Mouse (Mus musculus): Measurements from ENCODE around the gene Serac1. TPM values are rescaled to one million over a fixed set of nuclear protein-coding genes. Genes with fewer than 3 reads are reported as not detected.

Gene Serac1
- polyA plus RNA-seq, 1 experiment from 2014 or later, result 5.3 TPM

GRCm38 (mm10) chr17:6016213-6016780 lies 63.2 kb downstream of the Serac1 start:
- H3K27me3 ChIP-seq (replicated peaks), result no peaks in the 10 kb centered on the region
- H3K4me1 ChIP-seq (replicated peaks), result peaks cover 13% of the 10 kb centered on the region
- H3K9me3 ChIP-seq, result no peaks in the 10 kb centered on the region
- WGBS, result 65% methylated on average over 7 of the region's 7 CpGs
- ATAC-seq, result peak; percentile 72
- peak overlapping the region; percentile 24; the same call in 1 of the 2 replicates for H3K27ac ChIP-seq
- H3K9ac ChIP-seq, result no peak overlapping the region
- no peak overlapping the region for H3K4me2 ChIP-seq (replicated peaks)
- H3K4me3 ChIP-seq (replicated peaks), result no peak overlapping the region
- no peaks in the 10 kb centered on the region for H3K36me3 ChIP-seq

GRCm38 (mm10) chr17:6014985-6015384 lies 64.6 kb downstream of the Serac1 start:
- Histone ChIP-seq H3K27me3 (replicated peaks) (no peaks in the 10 kb centered on the region), H3K36me3 (no peaks in the 10 kb centered on the region; the same call in 1 of the 2 replicates), H3K27ac (no peak overlapping the region), H3K4me3 (replicated peaks) (no peak overlapping the region), H3K4me2 (replicated peaks) (no peak overlapping the region), H3K9me3 (no peaks in the 10 kb centered on the region), H3K4me1 (replicated peaks) (peaks cover 13% of the 10 kb centered on the region), H3K9ac (no peak overlapping the region)
- ATAC-seq, result no peak
- WGBS, result 86% methylated on average over 4 of the region's 4 CpGs

GRCm38 (mm10) chr17:6013079-6013478 lies 66.5 kb downstream of the Serac1 start:
- Histone ChIP-seq H3K36me3 (no peaks in the 10 kb centered on the region; the same call in 1 of the 2 replicates), H3K4me2 (replicated peaks) (no peak overlapping the region), H3K9ac (no peak overlapping the region), H3K4me1 (replicated peaks) (peaks cover 8% of the 10 kb centered on the region), H3K27ac (no peak overlapping the region), H3K9me3 (no peaks in the 10 kb centered on the region), H3K4me3 (replicated peaks) (no peak overlapping the region), H3K27me3 (replicated peaks) (no peaks in the 10 kb centered on the region)
- no peak for ATAC-seq
- 90% methylated on average over 4 of the region's 4 CpGs for WGBS

DNA sequence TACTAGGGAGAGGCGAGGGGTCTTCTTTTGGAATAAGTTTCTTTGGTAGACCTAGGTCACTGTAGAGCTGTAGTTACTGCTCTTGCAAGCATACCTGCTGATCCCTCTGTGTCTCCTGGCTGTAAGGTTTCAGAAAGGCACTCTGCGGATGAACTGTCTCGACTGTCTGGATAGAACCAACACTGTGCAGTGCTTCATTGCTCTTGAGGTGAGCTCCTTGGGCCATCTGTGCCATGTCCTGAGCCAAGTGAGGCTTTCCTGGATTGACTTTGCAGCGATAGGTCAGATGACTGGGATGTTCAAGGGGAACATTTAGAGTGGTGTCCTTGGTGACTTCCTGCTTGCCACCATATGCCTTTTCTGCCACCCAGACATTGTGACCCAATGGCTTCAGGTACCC lies 69.9 kb downstream of the Serac1 start:
- Histone ChIP-seq H3K27me3 (replicated peaks) (no peaks in the 10 kb centered on the region), H3K4me1 (replicated peaks) (peaks cover 16% of the 10 kb centered on the region), H3K4me2 (replicated peaks) (no peak overlapping the region), H3K36me3 (no peaks in the 10 kb centered on the region; the same call in 1 of the 2 replicates), H3K4me3 (replicated peaks) (no peak overlapping the region), H3K27ac (no peak overlapping the region), H3K9me3 (no peaks in the 10 kb centered on the region), H3K9ac (no peak overlapping the region)
- ATAC-seq, result no peak
- 96% methylated on average over 4 of the region's 4 CpGs for WGBS

DNA sequence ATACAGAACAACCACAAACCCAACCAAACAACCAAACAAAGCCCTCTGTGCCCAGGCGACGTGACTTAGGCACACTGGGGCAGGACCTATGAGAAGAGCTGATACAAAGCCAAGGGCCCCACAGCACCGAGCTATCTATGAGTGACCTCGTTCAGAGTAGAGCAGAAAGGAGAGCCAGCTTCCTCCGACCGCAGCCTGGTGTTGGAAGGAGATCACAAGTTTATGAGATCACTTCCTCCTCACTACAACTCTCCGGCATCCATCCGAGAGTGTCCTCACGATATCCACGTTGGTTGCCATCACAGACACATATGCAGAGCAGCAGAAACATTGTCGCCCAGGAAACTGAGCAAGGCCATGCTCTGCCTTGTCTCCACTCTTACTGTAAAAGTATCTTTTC lies 71.0 kb downstream of the Serac1 start:
- Histone ChIP-seq H3K9me3 (no peaks in the 10 kb centered on the region), H3K4me1 (replicated peaks) (peaks cover 16% of the 10 kb centered on the region), H3K9ac (no peak overlapping the region), H3K27me3 (replicated peaks) (no peaks in the 10 kb centered on the region), H3K36me3 (peaks cover 2% of the 10 kb centered on the region; the same call in 1 of the 2 replicates), H3K27ac (no peak overlapping the region), H3K4me2 (replicated peaks) (no peak overlapping the region), H3K4me3 (replicated peaks) (no peak overlapping the region)
- no peak for ATAC-seq
- WGBS, result 82% methylated on average over 11 of the region's 11 CpGs

DNA sequence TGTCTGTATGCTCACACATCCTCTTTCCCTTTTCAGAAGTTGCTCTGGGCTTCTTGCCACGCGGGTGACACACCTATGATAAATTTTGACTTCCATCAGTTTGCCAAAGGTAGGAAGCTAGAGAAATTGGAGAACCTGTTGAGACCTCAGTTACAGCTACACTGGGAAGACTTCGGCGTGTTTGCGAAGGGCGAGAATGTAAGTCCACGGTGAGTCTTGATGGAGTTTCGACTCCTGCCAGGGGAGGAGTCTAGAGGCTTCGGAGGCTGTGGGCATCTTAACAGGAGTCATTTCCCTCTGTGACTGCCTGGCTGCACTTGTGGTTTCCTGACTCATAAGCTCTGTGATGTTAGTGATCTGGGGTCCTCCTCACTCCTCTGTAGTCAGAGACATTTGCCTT lies 71.6 kb downstream of the Serac1 start:
- no peak for ATAC-seq
- Histone ChIP-seq H3K4me3 (replicated peaks) (no peak overlapping the region), H3K27me3 (replicated peaks) (no peaks in the 10 kb centered on the region), H3K9ac (no peak overlapping the region), H3K4me1 (replicated peaks) (peaks cover 16% of the 10 kb centered on the region), H3K27ac (0 out of 2 replicates have a peak overlapping the region, but pooled peaks have one; percentile 28), H3K4me2 (replicated peaks) (no peak overlapping the region), H3K36me3 (peaks cover 5% of the 10 kb centered on the region; the same call in 1 of the 2 replicates), H3K9me3 (no peaks in the 10 kb centered on the region)
- 79% methylated on average over 9 of the region's 9 CpGs for WGBS

DNA sequence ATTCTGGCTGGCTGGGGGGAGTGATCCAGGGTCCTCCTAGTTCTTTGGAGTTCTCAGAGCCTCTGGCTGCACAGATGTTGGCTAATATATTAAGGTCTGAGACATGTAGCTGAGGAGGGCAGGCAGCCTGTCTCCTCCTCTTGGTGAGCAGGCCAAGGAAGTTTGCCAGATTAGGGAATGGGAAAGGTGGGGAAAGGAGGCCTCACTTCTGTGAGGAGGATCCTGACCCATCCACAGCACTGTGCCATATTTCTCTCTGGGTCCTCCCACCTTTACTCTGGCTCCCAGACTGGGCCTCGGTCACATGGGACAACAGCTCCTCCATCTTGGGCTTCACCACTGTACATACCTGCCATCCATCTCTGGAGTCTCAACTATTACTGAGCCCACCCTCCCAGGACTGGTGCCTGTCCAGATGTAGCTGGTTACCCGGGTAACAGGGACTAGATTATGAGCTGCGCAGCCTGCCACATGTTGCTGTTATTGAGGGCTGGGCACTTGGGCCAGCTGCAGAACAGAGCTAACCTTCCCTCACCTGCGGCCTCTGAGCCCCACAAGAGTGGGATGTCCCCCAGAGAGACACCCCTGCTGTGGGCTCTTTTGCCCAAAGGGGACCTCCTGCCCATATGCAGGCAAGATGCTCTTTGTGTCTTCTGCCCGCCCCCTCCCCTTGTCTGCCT lies 72.3 kb downstream of the Serac1 start:
- Histone ChIP-seq H3K9ac (no peak overlapping the region), H3K36me3 (peaks cover 5% of the 10 kb centered on the region; the same call in 1 of the 2 replicates), H3K4me3 (replicated peaks) (no peak overlapping the region), H3K4me1 (replicated peaks) (peaks cover 16% of the 10 kb centered on the region), H3K27ac (peak overlapping the region; percentile 28; the same call in 1 of the 2 replicates), H3K9me3 (no peaks in the 10 kb centered on the region), H3K27me3 (replicated peaks) (no peaks in the 10 kb centered on the region), H3K4me2 (replicated peaks) (no peak overlapping the region)
- peak; percentile 25; the same call in 1 of the 2 replicates for ATAC-seq
- 73% methylated on average over 5 of the region's 5 CpGs for WGBS

DNA sequence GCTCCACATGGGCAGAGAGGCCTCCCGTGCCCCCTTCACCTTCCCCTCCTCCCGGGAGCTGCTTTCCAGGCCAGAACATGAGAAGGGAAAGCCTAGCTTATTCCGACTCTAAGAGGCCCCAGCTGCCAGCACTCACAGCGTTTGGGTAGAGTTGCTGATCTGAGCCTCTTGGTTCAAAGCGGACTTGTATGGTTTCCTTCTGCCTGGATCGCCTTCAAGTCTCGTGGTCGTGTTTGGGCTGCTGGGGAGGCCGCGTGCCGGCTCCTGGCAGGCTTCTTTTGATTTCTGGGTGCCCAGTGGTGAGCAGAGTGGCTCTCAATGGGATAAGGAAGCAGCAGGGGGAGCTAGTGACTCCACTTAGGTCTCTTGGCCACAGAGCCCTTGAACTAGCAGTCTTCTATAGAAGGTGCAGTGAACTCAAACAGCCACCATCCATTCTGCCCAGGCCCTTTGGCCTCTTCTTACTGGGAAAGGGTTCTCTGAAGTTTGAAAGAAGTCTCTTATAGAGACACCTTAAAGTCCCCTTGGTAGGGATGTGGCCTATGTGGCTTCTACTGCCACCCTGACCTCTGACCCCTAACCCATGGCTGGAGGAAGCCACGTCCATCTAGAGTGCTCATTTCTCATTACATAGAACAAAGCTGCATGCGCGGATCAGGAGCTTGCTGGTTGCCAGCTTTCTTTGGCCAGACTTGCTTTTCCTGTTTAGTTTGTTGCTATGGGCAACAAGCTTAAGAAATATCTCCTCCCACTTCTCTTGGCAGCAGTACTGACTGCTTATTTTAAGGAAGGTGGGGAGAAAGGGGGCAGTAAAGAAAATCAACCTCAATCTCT lies 73.7 kb downstream of the Serac1 start:
- Histone ChIP-seq H3K4me3 (replicated peaks) (no peak overlapping the region), H3K27me3 (replicated peaks) (no peaks in the 10 kb centered on the region), H3K36me3 (peaks cover 5% of the 10 kb centered on the region; the same call in 1 of the 2 replicates), H3K9ac (no peak overlapping the region), H3K4me1 (replicated peaks) (peaks cover 23% of the 10 kb centered on the region), H3K27ac (peak overlapping the region; percentile 79), H3K4me2 (replicated peaks) (0 out of 2 replicates have a peak overlapping the region, but pooled peaks have one; percentile 31), H3K9me3 (no peaks in the 10 kb centered on the region)
- peak; percentile 69 for ATAC-seq
- WGBS, result 26% methylated on average over 14 of the region's 14 CpGs

- Histone ChIP-seq H3K27ac (peak overlapping the region; percentile 79), H3K4me3 (replicated peaks) (no peak overlapping the region), H3K36me3 (peaks cover 5% of the 10 kb centered on the region; the same call in 1 of the 2 replicates), H3K9ac (no peak overlapping the region), H3K4me2 (replicated peaks) (no peak overlapping the region), H3K27me3 (replicated peaks) (no peaks in the 10 kb centered on the region), H3K9me3 (no peaks in the 10 kb centered on the region), H3K4me1 (replicated peaks) (peaks cover 25% of the 10 kb centered on the region)
- ATAC-seq, result peak; percentile 85
- 14% methylated on average over 14 of the region's 14 CpGs for WGBS
Measured at GRCm38 (mm10) chr17:6005246-6005637, 74.3 kb downstream of the Serac1 start.

- Histone ChIP-seq H3K9ac (no peak overlapping the region), H3K27me3 (replicated peaks) (no peaks in the 10 kb centered on the region), H3K36me3 (peaks cover 5% of the 10 kb centered on the region; the same call in 1 of the 2 replicates), H3K4me3 (replicated peaks) (no peak overlapping the region), H3K4me2 (replicated peaks) (no peak overlapping the region), H3K27ac (no peak overlapping the region), H3K9me3 (no peaks in the 10 kb centered on the region), H3K4me1 (replicated peaks) (peaks cover 25% of the 10 kb centered on the region)
- no peak for ATAC-seq
- WGBS, result 93% methylated on average over 6 of the region's 6 CpGs
Measured at GRCm38 (mm10) chr17:6003661-6004060, 75.9 kb downstream of the Serac1 start.

DNA sequence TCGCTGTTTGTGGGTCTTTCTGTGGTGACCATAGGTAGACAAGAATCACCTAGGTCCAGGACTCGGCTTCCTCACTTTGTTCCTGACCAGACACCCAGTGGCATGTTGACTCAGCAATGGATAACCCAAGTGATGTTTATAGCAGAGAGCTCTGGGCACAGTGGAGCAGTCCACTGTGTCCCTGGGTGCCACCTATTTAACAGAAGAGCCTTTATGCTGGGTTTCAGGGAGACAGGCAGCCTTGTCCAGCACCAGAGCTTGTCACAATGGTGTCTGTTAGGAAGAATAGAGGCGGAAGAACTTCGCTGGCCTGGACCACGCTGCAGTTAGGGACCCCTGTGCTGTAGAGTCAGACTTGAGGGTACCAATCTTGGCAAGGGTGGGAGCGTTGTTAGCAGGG lies 77.0 kb downstream of the Serac1 start:
- Histone ChIP-seq H3K36me3 (peaks cover 5% of the 10 kb centered on the region; the same call in 1 of the 2 replicates), H3K9me3 (no peaks in the 10 kb centered on the region), H3K4me1 (replicated peaks) (peaks cover 24% of the 10 kb centered on the region), H3K4me3 (replicated peaks) (no peak overlapping the region), H3K9ac (no peak overlapping the region), H3K4me2 (replicated peaks) (no peak overlapping the region), H3K27ac (no peak overlapping the region), H3K27me3 (replicated peaks) (no peaks in the 10 kb centered on the region)
- WGBS, result 93% methylated on average over 6 of the region's 6 CpGs
- ATAC-seq, result no peak

DNA sequence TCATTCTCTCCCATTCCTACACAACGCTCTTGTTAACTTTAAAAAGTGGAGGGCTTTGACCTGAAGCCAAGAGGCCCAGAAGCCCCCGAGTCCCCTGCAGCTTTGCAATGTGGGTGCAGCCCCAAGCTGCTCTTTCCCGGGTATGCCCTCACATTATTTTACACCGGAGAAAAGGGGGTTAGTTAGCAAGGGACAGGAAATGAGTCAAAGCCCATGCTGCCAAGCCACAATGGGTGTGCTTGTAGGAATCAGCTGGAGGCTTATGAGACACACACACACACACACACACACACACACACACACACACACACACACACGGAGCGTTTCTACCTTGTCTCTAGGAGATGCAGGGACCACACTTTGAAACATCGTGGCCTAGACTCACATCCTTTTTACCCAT lies 77.7 kb downstream of the Serac1 start:
- Histone ChIP-seq H3K4me1 (replicated peaks) (peaks cover 23% of the 10 kb centered on the region), H3K27me3 (replicated peaks) (no peaks in the 10 kb centered on the region), H3K9me3 (no peaks in the 10 kb centered on the region), H3K4me3 (replicated peaks) (no peak overlapping the region), H3K36me3 (peaks cover 5% of the 10 kb centered on the region; the same call in 1 of the 2 replicates), H3K9ac (no peak overlapping the region), H3K27ac (no peak overlapping the region), H3K4me2 (replicated peaks) (no peak overlapping the region)
- no peak for ATAC-seq
- WGBS, result 73% methylated on average over 7 of the region's 7 CpGs
